Mouse (Mus musculus) embryo, embryonic 11 days (tissue): Measurements from ENCODE around the gene Adamts16.

ENCODE experiments used
- DNase-seq: peaks from one replicate; pipeline ENCODE4 v3.0.0-alpha.2; 2015

Gene Adamts16

GRCm38 (mm10) chr13:70832593-70833138, 8.9 kb downstream of the Adamts16 start:
- no peak for DNase-seq

GRCm38 (mm10) chr13:70831041-70831440, 10.6 kb downstream of the Adamts16 start:
- no peak for DNase-seq

- DNase-seq, result no peak
Measured at GRCm38 (mm10) chr13:70827507-70827906, 14.1 kb downstream of the Adamts16 start.

GRCm38 (mm10) chr13:70825265-70825664, 16.3 kb downstream of the Adamts16 start:
- DNase-seq, result no peak

GRCm38 (mm10) chr13:70823757-70824156, 17.9 kb downstream of the Adamts16 start:
- no peak for DNase-seq

GRCm38 (mm10) chr13:70818982-70819381, 22.6 kb downstream of the Adamts16 start:
- DNase-seq, result no peak

GRCm38 (mm10) chr13:70814423-70814822, 27.2 kb downstream of the Adamts16 start:
- DNase-seq, result no peak

- no peak for DNase-seq
Measured at GRCm38 (mm10) chr13:70805506-70805905, 36.1 kb downstream of the Adamts16 start.

GRCm38 (mm10) chr13:70802849-70803248, 38.8 kb downstream of the Adamts16 start:
- DNase-seq, result no peak

- DNase-seq, result no peak
Measured at GRCm38 (mm10) chr13:70799322-70799721, 42.3 kb downstream of the Adamts16 start.

- no peak for DNase-seq
Measured at GRCm38 (mm10) chr13:70798396-70798795, 43.2 kb downstream of the Adamts16 start.

- DNase-seq, result peak; percentile 37
Measured at GRCm38 (mm10) chr13:70794074-70794572, 47.5 kb downstream of the Adamts16 start.

GRCm38 (mm10) chr13:70793660-70794059, 48.0 kb downstream of the Adamts16 start:
- no peak for DNase-seq

- DNase-seq, result no peak
Measured at GRCm38 (mm10) chr13:70792950-70793349, 48.7 kb downstream of the Adamts16 start.

GRCm38 (mm10) chr13:70789806-70790205, 51.8 kb downstream of the Adamts16 start:
- no peak for DNase-seq

- no peak for DNase-seq
Measured at GRCm38 (mm10) chr13:70789022-70789421, 52.6 kb downstream of the Adamts16 start.

GRCm38 (mm10) chr13:70785078-70785477, 56.5 kb downstream of the Adamts16 start:
- DNase-seq, result no peak

- DNase-seq, result peak; percentile 12
Measured at GRCm38 (mm10) chr13:70784126-70784525, 57.5 kb downstream of the Adamts16 start.

- DNase-seq, result peak; percentile 17
Measured at GRCm38 (mm10) chr13:70779781-70780180, 61.8 kb downstream of the Adamts16 start.

- peak; percentile 68 for DNase-seq
Measured at GRCm38 (mm10) chr13:70778872-70779554, 62.6 kb downstream of the Adamts16 start.

GRCm38 (mm10) chr13:70771100-70771499, 70.5 kb downstream of the Adamts16 start:
- no peak for DNase-seq

GRCm38 (mm10) chr13:70769156-70769555, 72.5 kb downstream of the Adamts16 start:
- no peak for DNase-seq

- DNase-seq, result no peak
Measured at GRCm38 (mm10) chr13:70767462-70767861, 74.1 kb downstream of the Adamts16 start.

- no peak for DNase-seq
Measured at GRCm38 (mm10) chr13:70764682-70765081, 76.9 kb downstream of the Adamts16 start.

- no peak for DNase-seq
Measured at GRCm38 (mm10) chr13:70762586-70762985, 79.0 kb downstream of the Adamts16 start.
